Mouse (Mus musculus) olfactory bulb, adult 2 months (tissue): Measurements from ENCODE around the gene Necab2.

Experiments used
- CTCF ChIP-seq: fragments of 200-500 bp; IDR thresholded peaks from 2 replicates; pipeline ENCODE4 v1.5.1; 2012; ENCODE audit warnings: low read depth, mild to moderate bottlenecking, low read length, moderate library complexity; ENCODE audit not compliant: insufficient read depth
- POLR2A ChIP-seq: fragments of 200-500 bp; IDR thresholded peaks from 2 replicates; pipeline ENCODE4 v1.6.1; 2012; ENCODE audit warnings: mild to moderate bottlenecking, low read depth, low read length, moderate library complexity; ENCODE audit not compliant: insufficient read depth

- TF ChIP-seq CTCF (no peak), POLR2A (no peak)
Observed at GRCm38 (mm10) chr8:119428350-119428740, 18.2 kb upstream of the Necab2 start.
